Mouse (Mus musculus) ES-Bruce4 (cell line): ENCODE measurements around the gene Olfr622.

Experiments used
- CTCF ChIP-seq: IDR thresholded peaks from one replicate; pipeline ENCODE4 v1.8.1; 2011; ENCODE audit warnings: low read depth, low read length
- EP300 ChIP-seq: IDR thresholded peaks from 2 replicates; pipeline ENCODE4 v1.6.1; 2011; ENCODE audit warnings: low read depth, low read length; ENCODE audit not compliant: insufficient read depth
- POLR2A ChIP-seq: IDR thresholded peaks from one replicate; pipeline ENCODE4 v1.8.1; 2011; ENCODE audit warnings: low read length; ENCODE audit not compliant: insufficient read depth

DNA sequence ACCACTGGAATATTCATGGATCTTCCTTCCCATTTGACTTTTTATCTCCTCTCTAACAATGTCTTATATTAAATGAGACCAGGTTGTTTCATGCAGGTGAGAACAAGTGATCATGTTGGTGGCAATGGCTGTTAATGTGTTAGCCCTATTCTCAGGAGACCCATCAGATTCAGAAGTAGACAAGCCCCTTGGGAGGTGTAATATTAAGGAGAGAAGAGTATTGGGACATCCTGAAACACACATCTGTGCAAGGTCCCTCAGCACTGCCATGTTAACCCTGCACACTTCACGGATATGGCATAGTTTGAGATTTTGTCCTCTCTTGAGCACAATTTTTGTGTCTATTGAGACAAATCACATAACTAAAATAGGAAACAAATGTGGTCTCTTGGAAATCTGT, at the start of gene Olfr622:
- TF ChIP-seq CTCF (no peak), POLR2A (no peak), EP300 (no peak)
